Mouse (Mus musculus) heart, postnatal 14 days (tissue): ENCODE measurements around the gene Olfr1346. TPM values are rescaled to one million over a fixed set of nuclear protein-coding genes. Genes with fewer than 3 reads are reported as not detected.
"Not testable (repeated sequence)": the region's sequence is repeated elsewhere in the genome, so short reads cannot be mapped to it uniquely, and the experiment has no call there.

Experiments
- DNase-seq, 2 experiments: peaks; one replicate each; pipeline ENCODE4 v3.0.0; 2021 to 2022
- intact Hi-C: fragments of 180-260 bp; cut with DNase I; formaldehyde crosslinking; loops from one replicate; pipeline ENCODE4 v1.15.1; 2025
- long read RNA-seq, 2 experiments: library from polyadenylated mRNA; stranded (forward); transcript quantifications; one replicate each; pipeline ENCODE4 v2.0.0; 2021
- total RNA-seq, 2 experiments: library from RNA; stranded (reverse); gene quantifications; 2 replicates each; pipeline ENCODE4 v1.2.3; 2021

Olfr1346 gene
- total RNA-seq = not detected
- long read RNA-seq, experiment 1 = 0 reads
- long read RNA-seq, experiment 2 = 0 reads

GRCm38 (mm10) chr7:6466951-6467350, at the start of gene Olfr1346:
Gene Olfr1346 (plus strand): TSS chr7:6467101.
- intact Hi-C loops = no loop called here
- no peak for DNase-seq

- DNase-seq = no peak
- intact Hi-C loops = loop anchor here (10.0 kb wide), 1 partner anchor 55 kb away; the partner anchor contains the start of gene Zfp78
These were observed 47.0 kb upstream of the Olfr1346 start for GRCm38 (mm10) chr7:6419894-6420293.

DNA sequence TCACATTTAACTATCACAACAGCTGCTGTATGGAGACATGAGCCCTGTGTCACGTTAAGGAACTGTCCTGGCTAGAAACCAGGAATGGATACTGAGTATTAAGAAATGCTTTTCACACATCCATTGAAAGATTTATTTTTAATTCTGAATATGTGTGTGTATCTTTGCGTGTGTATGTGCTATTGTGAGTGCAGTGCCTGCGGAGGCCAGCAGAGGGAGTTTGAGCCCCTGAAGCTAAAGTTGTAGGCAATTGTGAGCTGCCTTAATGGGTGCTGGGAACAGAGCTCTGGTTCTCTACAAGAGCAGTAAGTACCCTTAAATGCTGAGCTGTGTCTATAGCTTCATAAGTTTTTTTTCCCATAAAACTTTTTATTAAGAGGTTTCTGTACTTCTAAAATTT, 37.5 kb upstream of the Olfr1346 start:
- no peak for DNase-seq
- intact Hi-C loops = no loop called here

DNA sequence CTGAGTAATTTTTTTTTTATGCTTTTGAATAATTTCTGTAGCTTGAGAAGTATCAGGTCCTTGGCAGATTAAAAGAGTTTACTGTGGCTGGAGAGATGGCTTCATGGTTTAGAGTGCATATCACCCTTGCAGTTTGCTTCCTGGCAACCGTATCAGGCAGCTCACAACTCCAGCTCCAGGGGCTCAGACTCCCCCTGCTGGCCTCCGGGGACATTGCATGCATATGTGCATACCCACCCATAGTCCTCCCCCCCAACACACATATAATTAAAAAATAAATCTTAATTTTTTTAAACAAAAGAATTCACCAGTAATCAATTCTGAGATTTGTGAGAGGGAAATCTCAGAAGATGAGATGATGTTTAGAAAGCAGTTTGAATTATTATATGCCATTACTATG, 36.6 kb upstream of the Olfr1346 start:
- intact Hi-C loops = loop anchor here (2.0 kb wide), 1 partner anchor 72 kb away; no protein-coding TSS in a partner anchor
- DNase-seq = peak; percentile 13 to 28

DNA sequence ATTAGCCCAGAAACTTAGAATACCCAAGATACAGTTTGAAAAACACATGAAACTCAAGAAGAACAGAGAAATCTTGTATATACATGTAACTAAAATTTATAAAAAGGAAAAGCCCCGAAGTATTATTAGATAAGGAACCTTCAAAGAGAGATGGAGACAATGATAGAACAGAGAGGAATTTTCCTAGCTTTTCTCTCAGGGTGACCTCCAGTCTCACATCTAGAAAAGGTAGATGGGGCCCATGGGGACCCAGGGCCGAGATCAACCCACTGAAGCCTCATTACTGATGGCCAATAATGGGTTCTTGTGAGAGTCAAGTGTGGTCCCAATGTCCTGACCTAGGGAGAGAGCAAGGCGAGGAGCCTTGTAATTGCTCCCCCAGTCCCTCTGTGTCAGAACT, 28.5 kb upstream of the Olfr1346 start, which contains the start of gene Olfr1344:
Olfr1344 (plus strand) TSS at position 301 of the 400 bp plus-strand sequence.
- DNase-seq = no peak
- intact Hi-C loops = loop anchor here (5.0 kb wide), 1 partner anchor 484 kb away; no protein-coding TSS in a partner anchor

- intact Hi-C loops = no loop called here
- no peak for DNase-seq
These were observed 25.7 kb upstream of the Olfr1346 start for GRCm38 (mm10) chr7:6441173-6441572.

DNA sequence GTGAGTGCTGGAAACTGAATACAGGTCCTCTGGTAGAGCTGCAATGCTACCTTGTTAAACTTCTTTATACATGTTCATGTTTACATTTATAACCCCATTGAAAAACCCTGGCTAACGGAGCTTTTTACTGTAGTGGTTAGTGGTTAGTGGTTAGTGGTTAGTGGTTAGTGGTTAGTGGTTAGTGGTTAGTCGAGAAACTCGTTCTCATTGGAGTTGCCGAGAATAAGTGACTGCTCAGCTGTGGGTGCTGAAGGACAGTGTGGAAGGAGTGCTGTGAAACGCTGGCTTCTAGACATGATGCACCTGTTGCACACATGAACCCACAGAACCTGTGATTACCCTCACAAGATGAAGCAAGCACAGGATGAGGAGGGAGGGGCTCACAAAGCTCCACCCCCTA, 19.1 kb upstream of the Olfr1346 start:
- intact Hi-C loops = no loop called here
- DNase-seq = no peak

DNA sequence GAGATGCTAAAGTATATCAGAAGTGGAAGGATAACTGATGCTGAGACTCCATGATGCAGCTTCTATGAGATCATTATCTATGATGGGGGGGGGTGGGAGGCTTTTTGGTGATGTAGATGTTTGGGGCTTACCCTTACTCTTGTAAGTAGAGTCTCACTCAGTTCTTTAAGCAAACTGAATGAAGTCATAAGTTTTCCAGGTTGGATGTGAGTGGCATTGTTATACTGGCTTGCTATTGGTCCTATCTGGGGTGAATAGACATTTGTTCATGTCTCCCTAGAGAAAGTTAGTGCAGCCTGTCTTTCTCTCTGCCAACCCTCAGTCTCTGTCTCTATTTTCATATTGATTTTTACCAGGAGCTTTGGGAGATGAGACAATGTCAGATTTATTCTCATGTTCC, 11.0 kb upstream of the Olfr1346 start, which contains the start of gene Olfr1336:
Olfr1336 (plus strand) TSS at position 301 of the 400 bp plus-strand sequence.
- intact Hi-C loops = no loop called here
- DNase-seq = no peak

DNA sequence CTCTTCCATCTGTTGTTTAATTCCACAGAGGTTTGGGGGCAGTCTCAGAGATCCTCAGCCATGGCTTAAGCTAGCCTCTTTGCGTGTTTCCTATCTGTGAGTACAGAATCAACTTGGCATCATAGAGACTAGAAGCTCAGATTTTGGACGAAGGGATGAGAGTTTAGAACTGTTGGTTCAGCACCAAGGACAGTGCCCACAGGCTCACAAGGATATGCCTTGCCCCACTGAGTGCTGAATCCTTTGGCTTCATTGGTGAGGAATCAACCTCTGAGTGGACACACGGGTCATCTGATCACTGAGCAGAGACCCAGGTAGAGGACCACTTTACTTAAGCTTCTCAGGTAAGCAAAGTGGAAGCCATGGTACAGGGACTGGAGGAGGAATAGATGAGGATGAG, 10.5 kb upstream of the Olfr1346 start:
- intact Hi-C loops = no loop called here

DNA sequence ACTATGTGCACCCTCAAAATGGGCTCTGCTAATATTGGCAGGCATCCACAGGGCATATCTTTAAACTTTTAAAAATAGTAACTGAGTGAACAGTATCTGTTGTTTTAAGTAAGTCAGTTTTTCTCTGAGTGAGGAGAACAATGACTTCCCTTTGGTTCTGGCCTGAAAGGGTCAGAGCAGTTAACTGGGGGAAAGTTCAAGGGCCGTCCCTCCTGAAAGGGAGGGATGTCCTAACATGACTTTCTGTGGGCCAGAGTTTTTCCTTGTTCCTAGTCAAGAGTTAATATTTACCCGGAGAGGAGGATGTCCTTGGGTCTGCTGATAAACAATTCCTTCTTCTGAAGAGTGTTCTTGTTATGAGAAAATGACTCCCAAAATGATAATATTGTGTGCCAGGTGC, 10.7 kb downstream of the Olfr1346 start:
- DNase-seq, intact Hi-C loops: not testable (repeated sequence)

More for the DNA sequence above, 10.5 kb upstream of the Olfr1346 start:
- no peak for DNase-seq

GRCm38 (mm10) chr7:6486841-6487240, 19.9 kb downstream of the Olfr1346 start, which contains the start of gene Olfr5:
Gene Olfr5 (minus strand): TSS chr7:6486941.
- intact Hi-C loops = no loop called here

DNA sequence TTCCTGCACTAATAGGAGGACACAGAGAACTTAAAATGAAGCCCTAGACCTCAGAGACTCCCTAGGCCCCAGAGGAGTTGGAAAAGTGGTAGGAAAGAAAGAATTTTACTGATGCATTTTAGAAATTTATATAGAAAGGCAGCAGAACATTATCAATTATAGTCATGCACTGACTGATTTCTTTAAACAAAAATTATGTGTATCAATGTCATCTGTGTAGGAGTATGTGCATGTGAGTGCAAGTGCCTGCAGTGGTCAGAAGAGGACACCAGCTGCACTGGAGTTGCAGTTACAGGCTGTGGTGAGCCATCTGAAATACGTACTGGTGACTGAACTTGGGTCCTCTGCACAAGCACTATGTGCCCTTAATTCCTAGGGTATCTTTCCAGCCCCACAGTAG, 32.8 kb downstream of the Olfr1346 start, which contains the start of gene Olfr1347:
Olfr1347 (minus strand) TSS at position 101 of the 400 bp plus-strand sequence.
- intact Hi-C loops = no loop called here
- no peak for DNase-seq

More at GRCm38 (mm10) chr7:6486841-6487240, 19.9 kb downstream of the Olfr1346 start, which contains the start of gene Olfr5:
- DNase-seq = no peak

DNA sequence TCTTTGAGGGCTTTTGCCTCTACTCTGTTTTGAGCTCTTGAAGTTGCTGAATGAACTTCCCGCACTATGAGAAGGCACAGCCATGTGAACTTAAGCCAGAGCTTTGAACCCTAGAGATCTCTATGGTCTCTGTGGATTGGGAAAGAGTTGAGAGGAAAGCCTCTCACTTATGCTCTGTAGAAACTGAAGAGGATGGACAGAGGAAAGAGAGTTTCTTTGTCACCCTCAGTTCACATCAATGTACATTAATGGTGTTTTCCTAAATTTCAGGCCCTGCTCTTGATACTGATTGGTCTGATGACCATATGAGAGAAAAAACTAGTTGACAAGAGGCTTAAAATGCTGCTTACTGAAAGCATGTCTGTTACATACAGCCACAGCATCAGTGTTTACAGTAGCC, 41.7 kb downstream of the Olfr1346 start, which contains the start of gene Olfr1348:
Olfr1348 (minus strand) TSS at position 101 of the 400 bp plus-strand sequence.
- intact Hi-C loops = no loop called here
- DNase-seq = no peak

DNA sequence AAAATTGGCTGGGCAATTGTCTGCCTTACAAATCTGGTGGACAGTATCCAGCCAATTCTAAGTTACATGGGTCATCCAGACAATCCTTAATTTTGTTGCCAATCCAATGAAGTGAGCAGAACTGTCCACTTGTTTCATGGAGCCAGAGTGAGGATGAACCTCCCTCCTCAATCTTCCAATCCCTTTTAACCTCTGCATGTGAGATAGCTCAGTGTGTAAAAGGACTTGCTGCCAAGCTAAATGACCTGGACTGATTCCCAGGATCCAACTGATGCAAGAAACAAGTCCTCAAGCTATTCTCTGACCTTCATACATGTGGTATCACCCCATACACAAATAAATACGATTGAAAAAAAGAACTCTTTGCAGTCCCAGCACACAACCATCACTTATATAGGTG, 54.8 kb downstream of the Olfr1346 start:
- intact Hi-C loops = no loop called here
- DNase-seq = no peak

- DNase-seq = no peak
- intact Hi-C loops = no loop called here
These were observed 55.9 kb downstream of the Olfr1346 start, which contains the start of gene Olfr1349 for GRCm38 (mm10) chr7:6522850-6523249. Gene Olfr1349 (minus strand): TSS chr7:6522950.

GRCm38 (mm10) chr7:6525001-6525400, 58.1 kb downstream of the Olfr1346 start:
- DNase-seq = no peak
- intact Hi-C loops = no loop called here

- intact Hi-C loops = no loop called here
- no peak for DNase-seq
These were observed 59.2 kb downstream of the Olfr1346 start for GRCm38 (mm10) chr7:6526141-6526540.

Other genes with a start within 250 kb of the Olfr1346 start
- not detected for gene Zscan5b, start 244.8 kb upstream of the Olfr1346 start, total RNA-seq
- not detected for gene Epp13, start 214.4 kb upstream of the Olfr1346 start, total RNA-seq
- 1 to 10 TPM; 3.2 to 3.5 TPM for gene Zfp667, start 180.5 kb upstream of the Olfr1346 start, total RNA-seq
- gene Zfp583, start 135.8 kb upstream of the Olfr1346 start, total RNA-seq = 1 to 10 TPM; 1.0 to 1.5 TPM
- gene Gm3854, start 123.3 kb upstream of the Olfr1346 start, total RNA-seq = under 1 TPM; 0.22 to 0.32 TPM
- gene Zfp78, start 103.8 kb upstream of the Olfr1346 start, total RNA-seq = 1 to 10 TPM; 2.2 to 2.4 TPM
- gene Zfp28, start 83.8 kb upstream of the Olfr1346 start, total RNA-seq = 1 to 10 TPM; 2.6 to 3.2 TPM
- not detected for gene Smim17, start 68.4 kb upstream of the Olfr1346 start, total RNA-seq
- not detected for gene Gm20715, start 56.8 kb upstream of the Olfr1346 start, total RNA-seq
- not detected for gene Olfr1344, start 28.4 kb upstream of the Olfr1346 start, total RNA-seq
- gene Olfr1336, start 10.9 kb upstream of the Olfr1346 start, total RNA-seq = not detected
- gene Olfr5, start 19.8 kb downstream of the Olfr1346 start, total RNA-seq = not detected
- not detected for gene Olfr1347, start 32.7 kb downstream of the Olfr1346 start, total RNA-seq
- gene Olfr1348, start 41.6 kb downstream of the Olfr1346 start, total RNA-seq = not detected
- not detected for gene Olfr1349, start 55.8 kb downstream of the Olfr1346 start, total RNA-seq
- gene Olfr1350, start 97.7 kb downstream of the Olfr1346 start, total RNA-seq = not detected
- gene Zim1, start 229.3 kb downstream of the Olfr1346 start, total RNA-seq = 1 to 10 TPM; 4.9 to 5.8 TPM